Mouse (Mus musculus) lung, postnatal 14 days (tissue): Measurements from ENCODE around the gene Fsd1l.

Experiments used
- DNase-seq: peaks from one replicate; pipeline ENCODE4 v3.0.0; 2021

Gene Fsd1l

DNA sequence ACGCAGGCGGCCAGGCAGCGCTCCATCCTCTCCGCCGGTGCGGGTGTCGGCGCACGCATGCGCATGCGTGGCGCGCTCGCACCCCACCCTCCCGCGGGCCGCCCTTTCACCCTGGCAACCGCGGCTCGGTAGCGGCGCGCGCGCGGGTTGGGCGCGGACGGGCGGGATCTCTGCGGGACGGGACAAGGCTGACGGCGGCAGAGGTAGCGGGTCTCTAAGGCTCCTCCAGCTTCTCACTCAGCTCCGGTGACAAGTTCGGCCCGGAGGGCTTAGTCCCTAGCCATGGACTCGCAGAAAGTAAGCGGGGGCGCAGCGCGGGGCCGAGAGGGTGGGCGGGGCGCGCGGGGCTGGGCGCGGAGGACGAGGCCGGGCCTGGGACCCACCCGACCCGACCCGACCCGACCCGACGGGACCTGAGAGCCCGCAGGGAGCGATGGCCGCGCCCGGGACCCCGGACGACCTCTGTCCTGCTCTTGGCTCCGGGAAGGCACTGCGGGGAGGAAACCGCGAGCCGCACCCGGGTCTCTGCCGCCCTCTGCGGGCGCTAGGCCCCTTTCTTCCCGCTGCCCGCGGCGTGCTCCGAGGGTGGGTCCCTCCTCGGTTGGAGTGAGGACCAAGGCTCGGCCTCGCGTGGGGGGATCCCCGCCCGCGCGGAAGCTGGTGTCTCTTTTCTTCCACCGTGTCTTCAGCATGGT lies at the start of gene Fsd1l:
Gene Fsd1l, plus strand, starts transcription at position 156 of the 695 bp plus-strand sequence.
- DNase-seq: peak; percentile 75

DNA sequence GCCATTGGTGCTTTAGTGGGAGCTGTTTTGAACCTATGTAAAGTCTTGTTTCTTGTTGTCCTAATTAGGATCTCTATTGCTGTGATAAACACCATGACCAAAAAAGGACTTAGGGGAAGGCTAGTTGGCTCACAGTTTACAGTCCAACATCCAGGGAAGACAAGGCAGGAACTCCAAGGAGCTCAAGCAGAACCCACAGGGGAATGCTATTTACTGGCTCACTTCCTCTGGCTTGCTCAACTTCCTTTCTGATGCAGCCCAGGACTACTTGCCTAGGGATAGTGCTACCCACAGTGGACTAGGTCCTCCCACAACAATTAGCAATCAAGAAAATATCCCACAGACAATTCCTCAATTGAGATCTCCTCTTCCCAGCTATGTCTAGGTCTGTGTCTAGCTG lies 43.6 kb upstream of the Fsd1l start:
- DNase-seq: no peak

DNA sequence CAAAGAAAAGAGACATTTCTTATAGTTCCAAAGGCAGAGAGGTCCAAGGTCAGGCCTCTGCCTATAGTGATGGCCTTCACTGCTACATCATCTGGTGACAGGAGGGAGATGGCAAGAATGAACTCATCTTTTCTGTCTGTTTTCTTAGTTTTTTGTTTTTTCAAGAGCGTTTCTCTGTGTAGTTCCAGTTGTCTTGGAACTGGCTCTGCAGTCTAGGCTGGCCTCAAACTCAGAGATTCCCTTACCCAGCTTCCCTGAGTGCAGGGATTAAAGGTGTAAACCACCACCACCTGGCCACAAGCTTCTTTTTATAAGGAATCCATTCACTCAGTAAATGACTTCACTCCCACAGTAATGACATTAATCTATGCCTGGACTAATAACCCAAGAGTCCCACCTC lies 42.3 kb upstream of the Fsd1l start:
- DNase-seq: no peak

DNA sequence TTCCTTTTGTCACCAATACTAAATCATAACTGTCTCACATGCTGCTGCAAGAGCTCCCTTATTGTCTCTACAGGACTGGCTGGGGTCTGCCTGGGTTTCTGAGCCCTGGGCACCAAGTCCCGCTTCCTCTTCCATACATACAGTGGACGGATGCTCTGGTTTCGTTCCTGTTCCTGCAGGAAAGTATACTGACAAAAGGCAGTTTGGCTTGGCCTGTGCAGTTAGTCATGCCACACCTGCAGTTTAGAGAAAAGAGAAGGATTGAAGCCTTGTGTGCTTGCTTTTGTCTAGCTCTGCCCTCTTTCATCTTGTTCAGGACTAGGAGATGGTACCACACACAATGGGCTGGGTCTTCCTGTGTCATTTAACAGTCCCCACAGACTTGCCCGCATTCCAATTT lies 41.8 kb upstream of the Fsd1l start:
- no peak for DNase-seq

DNA sequence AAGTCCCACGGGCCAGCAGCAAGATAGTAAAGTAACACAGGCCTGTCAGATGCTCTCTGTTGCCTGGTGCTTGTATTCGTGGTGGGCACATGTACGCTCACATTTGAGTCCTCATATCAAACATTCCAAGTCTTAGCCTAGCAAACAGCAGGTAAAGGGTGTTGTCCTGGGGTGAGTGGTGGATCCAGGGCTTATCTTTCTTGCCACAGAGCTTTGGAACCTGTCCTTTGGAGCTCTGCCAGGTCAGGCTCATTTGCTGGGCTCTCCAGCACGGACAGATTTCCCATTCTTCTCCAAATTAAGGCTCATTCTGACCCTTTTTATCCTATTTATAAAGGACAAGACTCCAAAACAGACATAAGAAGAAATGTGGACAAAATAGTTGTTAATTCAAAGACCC lies 41.1 kb upstream of the Fsd1l start:
- DNase-seq: no peak

DNA sequence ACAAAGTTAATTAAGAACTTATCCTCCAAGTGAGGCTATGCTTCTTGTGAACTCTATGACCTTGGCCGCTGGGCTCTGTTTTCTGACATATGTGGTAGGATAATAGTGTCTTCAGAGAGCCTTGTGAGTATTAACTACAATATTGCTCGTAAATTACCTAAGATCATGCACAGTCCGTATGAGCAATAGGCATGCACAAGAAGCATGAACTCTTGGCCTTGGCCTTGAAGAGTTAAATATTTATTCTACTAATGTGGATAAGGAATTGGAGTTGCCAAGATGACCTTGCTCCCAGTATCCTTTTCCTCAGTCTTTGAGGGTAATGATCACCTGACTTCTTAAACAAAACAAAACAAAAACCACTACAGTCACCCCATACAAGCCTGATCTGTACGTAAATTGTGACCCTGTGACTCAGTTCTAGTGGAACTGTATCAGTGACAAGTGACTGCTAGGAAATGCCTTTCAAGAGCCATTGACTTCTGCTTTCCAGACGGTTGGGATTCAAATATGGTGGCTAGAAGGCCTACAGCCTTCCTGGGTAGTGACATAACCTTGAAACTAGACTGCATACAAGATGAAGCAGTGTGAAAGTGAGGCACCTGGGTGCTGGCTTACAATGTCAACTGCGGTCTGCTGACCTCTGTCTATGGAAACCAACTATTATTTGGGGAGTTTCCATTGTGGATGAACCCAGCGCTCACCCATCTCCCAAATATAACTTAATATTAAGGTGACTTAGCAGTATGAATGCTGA lies 40.4 kb upstream of the Fsd1l start:
- DNase-seq: no peak

DNA sequence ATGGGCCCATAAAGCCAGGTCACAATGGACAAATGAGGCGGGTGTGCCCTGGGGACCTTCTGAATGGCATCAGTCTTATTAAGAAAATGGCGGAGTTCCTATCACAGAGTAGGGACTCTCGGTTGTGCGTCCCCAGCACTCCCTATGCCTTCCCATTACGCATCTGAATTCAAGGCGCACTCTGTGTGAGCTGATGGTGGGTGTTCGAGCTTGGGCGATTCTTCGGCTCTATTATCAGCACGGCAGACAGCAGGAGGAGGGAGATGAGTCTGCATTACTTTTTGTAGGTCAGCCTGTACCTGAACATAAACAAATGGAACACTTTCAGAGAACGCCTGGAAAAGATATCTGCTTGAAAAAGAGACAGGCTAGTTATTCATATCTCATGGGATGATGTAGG lies 39.7 kb upstream of the Fsd1l start:
- DNase-seq: no peak

DNA sequence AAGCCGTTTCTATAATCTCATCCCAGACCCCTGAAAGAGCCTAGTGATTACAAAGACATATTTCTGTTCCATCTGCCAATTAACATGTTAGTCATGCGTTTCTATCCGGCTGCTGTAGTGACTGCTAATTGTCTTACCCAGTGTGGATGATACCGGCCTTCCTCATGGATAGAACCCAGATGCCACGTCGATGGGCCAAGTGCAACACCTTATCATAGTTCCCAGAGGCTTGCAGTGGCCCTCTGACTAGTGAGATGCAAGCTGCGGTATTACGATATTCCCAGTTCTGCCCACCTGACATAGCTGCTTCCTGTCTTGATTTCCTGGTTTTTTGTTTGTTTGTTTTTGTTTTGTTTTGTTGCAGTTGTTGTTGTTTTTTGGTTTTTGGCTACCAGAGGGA lies 39.3 kb upstream of the Fsd1l start:
- DNase-seq: no peak

DNA sequence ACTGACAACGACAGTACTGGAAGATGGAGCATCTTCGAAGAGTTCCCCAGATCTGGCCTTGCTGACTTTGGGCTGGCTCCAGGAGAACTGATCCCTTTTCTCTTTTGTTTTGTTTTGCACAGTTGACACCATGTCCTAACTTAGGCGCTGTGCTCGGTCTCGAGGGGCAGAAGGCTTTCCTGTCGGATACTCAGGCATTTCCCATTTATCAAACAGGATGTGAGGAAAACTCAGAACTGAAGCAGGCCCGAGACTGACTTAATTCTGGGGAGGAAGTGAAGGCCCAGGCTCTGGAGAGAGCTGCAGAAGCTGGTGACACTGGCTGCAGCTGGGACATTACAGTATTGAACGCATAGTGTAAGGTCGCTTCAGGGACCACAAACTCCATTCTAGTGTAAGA lies 38.9 kb upstream of the Fsd1l start:
- DNase-seq: peak; percentile 21

DNA sequence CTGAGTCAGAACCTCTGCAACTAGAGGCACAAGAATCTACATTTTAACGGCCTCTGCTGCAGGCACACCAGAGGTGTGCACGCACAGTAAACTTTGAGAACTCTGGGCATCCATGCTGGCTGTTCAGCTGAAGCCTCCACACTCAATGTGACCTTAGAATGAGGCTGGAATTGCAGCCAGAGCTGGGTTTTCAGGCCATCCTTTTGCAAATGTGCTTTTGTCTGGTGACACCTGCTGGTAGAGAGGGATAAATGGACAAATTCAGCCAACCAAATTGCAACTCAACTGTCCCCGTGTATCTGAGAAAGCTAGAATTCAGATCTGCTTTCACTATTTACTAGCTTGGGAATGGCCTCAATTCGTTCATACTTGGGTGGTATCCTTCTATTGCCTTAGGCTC lies 37.1 kb upstream of the Fsd1l start:
- DNase-seq: peak; percentile 56

DNA sequence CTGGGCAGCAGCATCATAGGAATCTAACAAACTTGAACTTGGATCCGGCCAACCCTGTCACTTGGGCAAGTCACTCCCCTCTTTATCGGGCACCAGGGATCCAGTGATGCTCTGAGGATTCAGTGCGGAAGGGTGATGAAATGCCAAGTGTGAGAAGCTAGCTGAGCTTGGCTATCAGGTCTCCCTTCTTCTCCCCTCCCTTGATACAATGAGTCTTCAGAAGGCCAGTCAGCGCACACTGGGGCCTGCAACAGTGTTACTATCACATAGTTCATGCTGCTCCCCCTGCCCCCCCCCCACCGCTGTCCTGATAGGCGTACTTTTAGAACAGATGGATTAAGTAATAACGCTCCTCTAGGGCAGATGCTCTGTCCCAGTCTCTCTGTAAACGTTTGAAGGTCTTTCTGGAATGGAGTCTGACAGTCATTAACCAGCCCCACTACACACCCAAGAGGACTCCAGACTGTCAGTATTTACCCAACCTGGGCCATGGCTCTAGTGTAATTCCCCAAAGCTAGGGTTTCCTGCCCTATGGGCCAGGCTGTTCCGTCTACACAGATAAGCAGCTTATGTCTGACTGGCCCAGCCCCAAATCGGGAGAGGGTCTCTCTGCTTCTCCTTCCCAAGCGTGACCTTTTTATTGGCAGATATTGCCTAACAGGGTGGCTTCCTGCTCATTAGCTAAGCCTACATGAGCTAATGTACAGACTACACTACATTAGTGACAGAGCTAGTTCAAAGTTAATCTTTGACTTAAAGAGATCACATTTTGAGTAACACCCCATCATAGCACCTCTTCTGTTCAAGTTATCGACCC lies 35.8 kb upstream of the Fsd1l start:
- DNase-seq: no peak

DNA sequence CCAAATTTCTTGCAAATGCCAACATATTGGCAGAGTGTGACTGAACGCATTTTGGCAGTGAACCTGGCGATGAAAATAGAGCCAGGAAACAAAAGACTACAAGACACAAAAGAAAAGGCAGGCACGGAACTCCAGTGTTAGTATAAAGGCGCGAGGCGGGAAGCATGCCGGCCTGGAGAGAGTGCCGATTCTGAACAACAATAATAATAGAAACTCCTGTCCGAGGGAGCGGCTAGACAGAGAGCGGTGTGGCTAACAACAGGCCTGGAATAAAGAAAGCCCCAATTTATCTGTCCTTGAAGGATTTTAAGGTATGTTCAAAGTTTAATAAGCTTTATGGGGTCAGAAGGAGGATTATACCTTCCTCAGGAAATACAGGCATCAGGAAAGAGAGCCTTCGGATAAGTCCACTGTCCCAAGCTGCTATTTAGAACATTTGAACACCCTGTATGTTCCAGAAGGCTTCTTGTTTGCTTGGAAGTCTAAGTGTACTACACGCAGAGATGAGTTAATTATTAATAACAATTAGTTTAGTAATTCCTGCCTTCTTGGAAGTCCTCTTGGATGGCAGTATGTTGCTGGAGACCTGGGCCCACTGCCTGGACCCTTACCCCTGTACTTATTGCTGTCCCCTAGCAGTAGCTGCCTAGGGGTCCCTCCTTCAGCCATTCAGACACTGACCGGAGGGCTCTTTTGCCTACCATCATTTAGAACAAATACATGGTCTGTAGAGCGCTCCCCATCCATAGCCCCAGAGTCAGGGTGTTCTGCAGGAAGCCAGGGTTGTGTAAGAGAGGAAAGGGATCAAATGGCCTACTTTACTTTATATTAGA lies 35.0 kb upstream of the Fsd1l start:
- DNase-seq: no peak

DNA sequence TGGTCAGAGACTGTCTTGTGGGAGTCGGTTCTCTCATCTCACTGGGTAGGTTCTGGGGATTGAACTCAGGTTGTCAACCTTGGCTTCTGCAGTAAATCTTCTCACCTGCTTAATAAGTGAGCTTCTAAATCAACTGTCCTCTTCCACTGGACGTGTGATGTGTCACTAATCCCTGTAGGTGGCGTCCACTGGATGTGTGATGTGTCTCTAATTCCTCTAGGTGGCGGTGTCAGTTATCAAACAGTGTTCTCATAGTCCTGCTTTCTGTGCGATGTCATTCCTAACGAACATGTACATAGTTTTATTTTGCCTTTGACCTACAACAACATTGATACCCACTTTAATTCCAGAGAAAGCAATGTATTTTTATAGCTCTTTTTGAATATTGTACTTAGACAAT lies 30.8 kb upstream of the Fsd1l start:
- no peak for DNase-seq

DNA sequence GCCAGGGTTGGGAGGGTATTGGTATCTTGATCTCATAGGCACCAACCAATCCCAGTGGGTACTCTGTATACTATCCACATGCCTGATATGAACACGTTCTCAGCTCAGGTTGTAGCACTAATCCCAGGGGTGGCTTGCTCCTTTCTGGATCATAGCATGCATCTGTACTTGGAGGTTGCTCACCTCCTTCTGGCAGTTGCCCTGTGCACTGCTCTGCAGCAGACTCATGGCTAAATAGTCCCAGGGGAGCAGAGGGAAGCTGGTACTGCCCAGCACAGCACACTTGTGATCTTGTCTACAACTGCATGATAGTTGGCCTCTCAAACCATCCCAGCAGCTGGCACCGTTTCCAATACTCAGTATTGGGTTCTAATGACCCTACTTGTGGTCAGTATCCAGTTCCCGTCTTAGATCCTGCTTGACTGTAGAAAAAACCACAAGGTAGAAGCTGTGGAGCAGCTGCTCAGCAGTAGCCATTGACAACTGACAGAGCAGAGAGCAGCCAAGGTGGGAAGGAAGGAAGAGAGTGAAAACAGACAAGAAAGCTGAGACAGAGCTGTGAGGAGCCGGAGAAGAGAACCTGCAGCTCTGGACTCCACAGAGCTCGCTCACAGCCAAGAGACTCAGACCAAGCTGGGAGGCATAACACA lies 16.6 kb upstream of the Fsd1l start:
- no peak for DNase-seq

DNA sequence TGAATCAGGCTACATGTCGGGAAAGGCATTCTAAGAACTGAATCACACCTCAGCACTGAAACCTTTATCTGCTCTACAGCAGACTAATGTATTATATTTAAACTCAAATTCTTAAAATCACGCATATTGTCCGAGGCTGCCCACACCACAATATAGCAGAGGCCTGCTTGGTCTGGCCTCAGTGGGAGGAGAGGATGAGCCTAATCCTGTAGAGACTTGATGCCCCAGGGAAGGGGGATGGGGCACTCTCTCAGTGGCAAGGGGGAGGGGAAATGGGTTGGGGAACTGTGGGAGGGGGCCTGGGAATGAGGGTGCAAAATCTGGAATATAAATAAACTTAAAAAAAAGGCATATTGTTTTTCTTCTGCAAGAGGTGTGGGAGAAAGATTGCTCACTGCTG lies 13.3 kb upstream of the Fsd1l start:
- DNase-seq: no peak

DNA sequence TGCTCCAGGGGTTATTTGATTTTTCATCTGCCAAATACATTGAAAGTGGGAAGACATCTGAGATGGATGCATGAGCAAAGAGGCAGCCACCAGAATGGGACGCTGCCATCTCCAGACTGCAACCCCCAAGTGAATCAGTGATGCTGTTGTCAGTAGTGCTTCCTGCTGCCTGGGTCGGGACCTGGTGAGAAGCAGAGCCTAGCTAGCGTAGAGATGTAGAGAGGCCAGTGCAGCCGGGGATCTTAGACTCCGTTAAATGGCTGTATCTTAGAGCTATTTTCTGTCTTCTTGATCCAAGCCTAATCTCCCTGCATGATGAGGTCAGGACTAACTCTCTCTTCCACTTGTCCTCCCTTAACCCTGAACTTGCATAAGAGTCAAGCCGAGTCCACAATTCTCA lies 11.2 kb upstream of the Fsd1l start:
- DNase-seq: no peak

DNA sequence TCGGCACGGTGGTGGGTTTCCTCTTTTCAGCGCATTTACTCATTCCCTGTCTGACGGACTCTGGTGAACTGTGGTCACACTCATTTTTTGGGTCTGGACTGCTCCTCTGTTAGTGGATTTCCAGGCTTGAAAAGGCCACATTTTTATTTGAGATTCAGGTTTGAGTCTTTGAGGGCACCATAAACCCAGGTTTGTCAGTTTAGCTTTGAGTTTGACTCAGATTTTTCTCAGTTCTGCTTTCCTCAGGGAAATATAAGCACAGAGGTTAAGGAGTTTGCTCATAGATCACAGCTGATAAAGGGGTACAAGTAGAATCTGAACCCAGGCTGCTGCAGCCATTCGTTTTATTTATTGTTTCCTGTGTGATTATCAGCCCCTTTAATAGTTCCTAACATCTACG lies 10.2 kb upstream of the Fsd1l start:
- no peak for DNase-seq

DNA sequence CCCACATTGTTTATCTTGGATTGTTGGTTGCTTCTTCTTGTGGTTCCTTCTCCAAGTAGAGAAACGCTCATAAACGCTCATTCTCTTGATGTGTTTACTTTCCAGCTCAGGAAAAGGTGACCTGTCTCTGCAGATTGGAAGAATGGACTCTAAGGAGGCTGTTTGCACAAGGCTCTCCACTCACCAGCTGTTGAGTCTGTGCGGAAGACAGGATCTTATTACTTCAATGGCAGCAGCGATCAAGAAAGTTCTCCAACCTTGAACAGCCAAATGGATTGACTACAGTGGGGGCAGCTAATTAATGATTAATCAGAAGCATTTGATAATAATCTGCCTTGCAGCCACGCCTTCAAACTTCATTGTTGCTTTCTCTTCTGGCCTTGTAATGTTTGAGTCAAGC lies 9.8 kb upstream of the Fsd1l start:
- no peak for DNase-seq

DNA sequence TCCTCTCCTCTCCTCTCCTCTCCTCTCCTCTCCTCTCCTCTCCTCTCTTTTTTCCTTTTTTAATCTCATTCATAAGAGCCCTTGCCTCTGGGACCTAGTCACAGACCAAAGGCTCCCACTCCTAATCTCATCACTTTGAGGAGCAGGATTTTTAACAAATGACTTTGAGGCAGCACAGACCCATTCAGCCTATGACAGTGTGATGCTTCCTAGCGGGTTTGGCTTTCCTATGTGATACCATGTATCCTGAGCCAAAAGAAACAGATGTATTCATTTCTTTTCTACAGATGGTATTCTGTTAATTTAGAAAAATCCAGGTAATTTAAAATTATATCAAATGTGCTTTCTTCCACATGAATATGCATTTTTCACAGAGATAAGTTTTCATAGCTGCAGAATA lies 7.6 kb upstream of the Fsd1l start:
- DNase-seq: no peak

DNA sequence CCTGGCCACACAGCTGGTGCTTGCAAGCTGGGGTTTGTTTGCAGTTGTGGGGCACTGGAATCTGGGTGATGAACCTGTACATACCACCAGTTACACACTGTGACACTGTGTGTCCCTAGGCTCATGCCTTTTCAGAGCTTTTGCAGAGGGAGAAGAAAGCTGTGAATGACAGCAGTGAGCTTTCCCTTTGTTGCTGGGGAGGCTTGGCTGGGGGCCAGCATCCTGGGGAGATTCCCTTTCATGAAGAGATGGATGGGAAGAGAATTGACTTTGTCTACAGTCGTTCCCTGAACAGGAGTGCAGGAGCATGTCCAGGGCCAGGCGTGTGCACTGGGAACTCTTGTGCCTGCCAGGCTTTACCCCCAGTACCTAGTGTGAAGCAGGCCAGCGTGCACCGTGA lies 6.5 kb upstream of the Fsd1l start:
- peak; percentile 41 for DNase-seq

DNA sequence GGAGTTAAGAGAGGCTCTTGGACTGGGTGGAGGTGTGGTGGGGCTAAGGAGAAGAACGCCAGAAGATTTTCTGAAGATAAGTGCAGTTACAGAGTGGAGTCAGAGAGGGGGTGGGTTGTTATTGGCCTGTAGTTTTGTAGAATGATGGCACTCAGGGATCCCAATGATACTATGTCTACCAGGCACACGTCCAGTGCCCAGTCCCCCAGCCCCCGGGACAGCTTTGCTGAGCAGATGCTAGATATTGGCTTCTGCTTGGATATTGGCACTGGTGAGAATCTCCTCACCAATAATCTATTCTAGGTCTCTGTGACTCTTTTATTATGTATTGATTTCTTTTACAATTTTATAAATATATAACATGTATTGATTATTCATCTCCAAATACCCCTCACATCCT lies 6.0 kb upstream of the Fsd1l start:
- no peak for DNase-seq

DNA sequence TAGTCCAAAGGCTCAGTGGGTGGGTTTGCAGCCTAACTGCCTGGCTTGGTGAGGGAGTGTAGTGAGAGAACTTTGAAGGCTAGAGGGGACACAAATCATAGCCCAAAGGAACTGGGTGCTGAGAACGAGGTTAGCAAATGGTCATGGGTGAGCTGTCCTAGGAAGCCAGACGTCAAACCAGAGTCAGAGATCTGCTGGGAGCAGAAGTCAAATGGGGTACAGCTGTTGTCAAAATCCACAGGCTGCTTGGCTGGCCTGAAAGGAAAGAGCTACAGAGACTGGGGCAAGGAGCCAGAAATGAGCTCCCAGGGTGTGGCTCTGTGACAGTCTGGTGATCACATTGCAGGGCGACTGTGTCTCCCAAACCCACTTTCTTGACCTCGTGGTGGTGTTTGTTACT lies 2.3 kb upstream of the Fsd1l start:
- peak; percentile 56 for DNase-seq

DNA sequence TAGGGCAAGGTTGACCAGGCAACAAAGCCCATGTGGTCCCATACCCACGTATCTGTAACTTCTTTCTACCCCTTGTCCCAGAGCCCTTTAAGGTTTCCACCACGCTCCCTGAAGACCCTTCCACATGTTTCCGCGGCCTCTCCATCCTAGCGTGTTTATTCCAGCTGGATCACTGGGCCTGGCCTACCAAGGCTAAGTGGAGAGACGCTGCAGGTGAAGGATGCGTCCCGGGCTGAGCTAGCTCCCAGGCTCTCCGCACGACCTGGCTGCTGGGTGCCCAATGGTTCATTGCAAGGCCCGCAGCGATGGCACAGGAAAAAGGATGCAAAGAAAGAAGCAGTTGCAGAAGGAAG lies 332 bp upstream of the Fsd1l start:
- no peak for DNase-seq
